Mouse (Mus musculus) olfactory bulb, adult 2 months (tissue): ENCODE results near the gene Myo5a.

Experiments used
- CTCF ChIP-seq: fragments of 200-500 bp; IDR thresholded peaks from 2 replicates; pipeline ENCODE4 v1.5.1; 2012; ENCODE audit warnings: low read depth, mild to moderate bottlenecking, low read length, moderate library complexity; ENCODE audit not compliant: insufficient read depth
- POLR2A ChIP-seq: fragments of 200-500 bp; IDR thresholded peaks from 2 replicates; pipeline ENCODE4 v1.6.1; 2012; ENCODE audit warnings: mild to moderate bottlenecking, low read depth, low read length, moderate library complexity; ENCODE audit not compliant: insufficient read depth

DNA sequence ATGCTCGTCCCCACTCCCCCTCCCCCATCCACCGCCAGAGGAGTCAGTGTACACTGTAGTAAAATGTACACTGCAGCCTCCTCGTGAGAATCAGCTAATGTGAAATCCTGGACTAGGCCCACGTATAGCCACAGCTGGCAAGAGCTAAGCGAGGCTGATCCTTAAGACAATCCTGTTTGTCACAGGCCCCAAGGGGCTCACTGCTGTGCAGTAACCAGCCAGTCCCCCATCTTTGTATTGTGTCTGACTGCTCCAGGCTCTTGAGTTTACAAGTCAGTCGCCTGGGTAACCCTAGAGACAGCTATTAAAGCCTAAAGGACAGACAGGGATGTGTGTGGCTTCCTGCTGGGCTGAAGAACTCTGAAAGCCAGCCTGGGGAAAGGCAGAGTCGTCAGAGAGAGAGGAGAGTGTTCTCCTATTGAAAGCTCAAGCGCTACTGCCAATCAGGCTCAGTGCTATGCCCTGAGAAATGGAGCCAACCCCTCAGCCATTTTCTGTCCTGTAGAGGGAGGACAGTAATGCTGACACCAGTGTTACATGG, 190.6 kb downstream of the Myo5a start:
- TF ChIP-seq CTCF = no peak
- no peak for TF ChIP-seq POLR2A
